Mouse (Mus musculus) kidney, embryonic 14.5 days (tissue): ENCODE measurements at regions not wholly inside any gene's neighbourhood (a gene's known extent, or its start where the extent isn't known, plus 50 kb on each side); places are given as distances from the start of the nearest gene placed in this dataset.

Experiments used
- ATAC-seq: fragments of 200-750 bp; cut with Nextera tagmentation; 2 replicates; pipeline ENCODE4 v1.8.0; 2017; ENCODE audit warnings: moderate number of reproducible peaks, mild to moderate bottlenecking, moderate TSS enrichment, moderate library complexity; ENCODE audit not compliant: low FRiP score, low TSS enrichment
- H3K27ac ChIP-seq: fragments of 300-500 bp; sonication (generic); 2 replicates; pipeline ENCODE4 v1.5.1; 2014; ENCODE audit warnings: low read depth, mild to moderate bottlenecking, low read length, moderate library complexity, mixed read lengths
- H3K27me3 ChIP-seq: fragments of 300-500 bp; sonication (generic); 2 replicates; pipeline ENCODE4 v1.6.1; 2014; ENCODE audit warnings: mild to moderate bottlenecking, low read length; ENCODE audit not compliant: control insufficient read depth, insufficient read depth
- H3K36me3 ChIP-seq: fragments of 300-500 bp; sonication (generic); 2 replicates; pipeline ENCODE4 v1.6.1; 2014; ENCODE audit warnings: low read length, mixed read lengths; ENCODE audit not compliant: control insufficient read depth, insufficient read depth
- H3K4me1 ChIP-seq: fragments of 300-500 bp; sonication (generic); 2 replicates; pipeline ENCODE4 v1.6.1; 2014; ENCODE audit warnings: low read length, mixed read lengths; ENCODE audit not compliant: control insufficient read depth, insufficient read depth
- H3K4me2 ChIP-seq: fragments of 300-500 bp; sonication (generic); replicated peaks from 2 replicates; pipeline ENCODE4 v1.6.1; 2014; ENCODE audit warnings: low read depth, mild to moderate bottlenecking, low read length
- H3K4me3 ChIP-seq: fragments of 300-500 bp; sonication (generic); 2 replicates; pipeline ENCODE4 v1.5.1; 2014; ENCODE audit warnings: mild to moderate bottlenecking, low read length
- H3K9ac ChIP-seq: fragments of 300-500 bp; sonication (generic); 2 replicates; pipeline ENCODE4 v1.6.1; 2014; ENCODE audit warnings: low read depth, mild to moderate bottlenecking, low read length, moderate library complexity
- H3K9me3 ChIP-seq: fragments of 300-500 bp; sonication (generic); 2 replicates; pipeline ENCODE4 v1.6.1; 2016; ENCODE audit warnings: low read length; ENCODE audit not compliant: control insufficient read depth
- WGBS: fragments of 180-500 bp; shearing (Covaris S2); extraction: QIAGEN DNeasy Blood & Tissue Kit; methylation state at CpG from one replicate; pipeline ENCODE4 v1.1.7; 2014; 5-methylcytosine and 5-hydroxymethylcytosine counted together

DNA sequence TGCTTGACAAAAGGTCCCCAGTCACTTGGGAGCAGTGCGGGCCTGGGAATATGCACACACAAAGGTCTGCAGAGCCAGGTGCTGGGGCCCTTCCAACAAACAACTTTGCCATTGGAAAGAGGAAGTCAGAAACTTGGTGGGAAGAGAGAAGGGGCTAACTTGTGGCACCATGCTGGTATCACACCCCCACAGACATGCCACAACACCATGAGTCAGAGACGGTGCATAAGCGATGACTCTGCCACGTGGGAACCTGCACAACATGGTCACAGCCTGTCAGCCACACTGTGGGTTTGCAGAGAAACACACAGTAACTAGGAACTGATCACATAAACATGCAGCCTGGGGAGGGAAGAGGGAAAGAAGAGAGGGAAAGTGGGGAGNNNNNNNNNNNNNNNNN, 201.1 kb upstream of the Mvb12b start:
- H3K9me3 ChIP-seq: no peaks in the 10 kb centered on the region
- H3K4me2 ChIP-seq: no peak overlapping the region
- no peak overlapping the region for H3K4me3 ChIP-seq
- WGBS: 69% methylated on average over 4 of the region's 4 CpGs
- H3K27ac ChIP-seq: no peak overlapping the region
- no peak for ATAC-seq
- no peaks in the 10 kb centered on the region for H3K27me3 ChIP-seq
- H3K36me3 ChIP-seq: no peaks in the 10 kb centered on the region
- no peak overlapping the region for H3K9ac ChIP-seq
- H3K4me1 ChIP-seq: no peaks in the 10 kb centered on the region

DNA sequence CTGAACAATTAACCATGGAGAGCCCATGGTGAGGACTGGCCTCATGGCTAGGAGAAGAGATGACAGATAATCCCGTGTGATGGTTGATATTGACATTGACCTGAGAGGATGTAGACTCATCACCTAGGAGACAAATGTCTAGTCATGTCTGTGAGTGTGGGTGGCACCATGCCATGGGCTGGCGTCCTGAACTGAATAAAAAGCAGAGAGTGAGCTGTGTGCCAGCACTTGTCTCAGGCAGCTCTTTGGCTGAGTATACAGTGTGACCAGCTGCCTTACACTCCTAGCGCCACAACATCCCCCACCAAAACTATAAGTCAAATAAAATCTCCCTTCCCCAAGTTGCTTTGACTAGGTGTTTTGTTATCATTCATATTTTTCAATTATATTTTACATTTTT, 198.4 kb upstream of the Mvb12b start:
- Histone ChIP-seq H3K4me3 (no peak overlapping the region), H3K9ac (no peak overlapping the region), H3K9me3 (no peaks in the 10 kb centered on the region), H3K27ac (no peak overlapping the region), H3K36me3 (no peaks in the 10 kb centered on the region), H3K4me2 (no peak overlapping the region), H3K27me3 (no peaks in the 10 kb centered on the region), H3K4me1 (no peaks in the 10 kb centered on the region)
- 75% methylated on average over 3 of the region's 3 CpGs for WGBS
- ATAC-seq: no peak

DNA sequence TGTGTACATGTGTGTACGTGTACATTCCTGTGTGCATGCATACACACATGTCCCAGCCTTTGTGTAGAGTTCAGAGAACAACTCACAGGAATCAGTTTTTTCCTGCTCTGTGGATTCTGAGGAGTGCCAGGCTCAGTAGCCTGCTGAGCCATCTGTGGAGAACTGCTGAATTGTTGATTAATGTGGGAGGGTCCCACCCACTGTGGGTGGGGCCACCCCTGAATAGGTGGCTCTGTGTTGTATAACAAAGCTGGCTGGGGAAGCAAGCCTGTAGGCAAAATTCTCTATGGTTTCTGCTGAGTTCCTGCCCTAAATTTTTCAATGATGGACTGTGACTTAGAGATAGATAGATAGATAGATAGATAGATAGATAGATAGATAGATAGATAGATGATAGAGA, 196.8 kb upstream of the Mvb12b start:
- ATAC-seq: no peak
- 89% methylated on average over 1 of the region's 1 CpGs for WGBS

GRCm38 (mm10) chr2:34082486-34082885, 194.7 kb upstream of the Mvb12b start:
- no peaks in the 10 kb centered on the region for H3K9me3 ChIP-seq
- no peak overlapping the region for H3K9ac ChIP-seq
- no peak overlapping the region for H3K4me3 ChIP-seq
- no peaks in the 10 kb centered on the region for H3K36me3 ChIP-seq
- 0 out of 2 replicates have a peak, but pooled peaks cover 13% of the 10 kb centered on the region for H3K4me1 ChIP-seq
- no peak overlapping the region for H3K4me2 ChIP-seq
- H3K27ac ChIP-seq: no peak overlapping the region
- no peak for ATAC-seq
- no peaks in the 10 kb centered on the region for H3K27me3 ChIP-seq
- 77% methylated on average over 7 of the region's 7 CpGs for WGBS

More for the DNA sequence above, 196.8 kb upstream of the Mvb12b start:
- Histone ChIP-seq H3K36me3 (no peaks in the 10 kb centered on the region), H3K4me1 (0 out of 2 replicates have a peak, but pooled peaks cover 3% of the 10 kb centered on the region), H3K4me2 (no peak overlapping the region), H3K4me3 (no peak overlapping the region), H3K27ac (no peak overlapping the region), H3K9me3 (no peaks in the 10 kb centered on the region), H3K9ac (no peak overlapping the region), H3K27me3 (no peaks in the 10 kb centered on the region)

DNA sequence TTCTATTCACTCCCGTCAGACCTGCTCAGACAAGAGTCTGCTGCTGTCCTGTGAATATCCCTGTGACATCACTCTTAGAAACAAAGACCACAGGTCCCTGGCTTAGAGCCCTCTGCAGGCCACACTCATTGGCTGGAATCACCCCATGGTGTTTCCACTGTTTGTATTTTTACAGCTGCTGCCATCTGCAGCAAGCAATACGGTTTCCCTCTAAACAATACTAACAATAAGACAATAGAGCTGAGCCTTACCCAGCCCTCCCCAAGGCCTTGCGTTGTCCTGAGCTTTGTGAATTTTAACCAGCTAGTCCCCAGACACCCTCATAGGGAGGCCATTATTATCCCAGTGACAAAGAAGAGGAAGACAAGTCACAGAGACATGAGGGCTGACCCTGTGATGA, 192.4 kb upstream of the Mvb12b start:
- H3K9ac ChIP-seq: no peak overlapping the region
- no peak overlapping the region for H3K4me3 ChIP-seq
- no peaks in the 10 kb centered on the region; the same call in 1 of the 2 replicates for H3K27me3 ChIP-seq
- H3K4me1 ChIP-seq: 0 out of 2 replicates have a peak, but pooled peaks cover 13% of the 10 kb centered on the region
- H3K27ac ChIP-seq: no peak overlapping the region
- no peaks in the 10 kb centered on the region for H3K36me3 ChIP-seq
- no peak for ATAC-seq
- 52% methylated on average over 3 of the region's 3 CpGs for WGBS
- no peaks in the 10 kb centered on the region for H3K9me3 ChIP-seq
- no peak overlapping the region for H3K4me2 ChIP-seq

DNA sequence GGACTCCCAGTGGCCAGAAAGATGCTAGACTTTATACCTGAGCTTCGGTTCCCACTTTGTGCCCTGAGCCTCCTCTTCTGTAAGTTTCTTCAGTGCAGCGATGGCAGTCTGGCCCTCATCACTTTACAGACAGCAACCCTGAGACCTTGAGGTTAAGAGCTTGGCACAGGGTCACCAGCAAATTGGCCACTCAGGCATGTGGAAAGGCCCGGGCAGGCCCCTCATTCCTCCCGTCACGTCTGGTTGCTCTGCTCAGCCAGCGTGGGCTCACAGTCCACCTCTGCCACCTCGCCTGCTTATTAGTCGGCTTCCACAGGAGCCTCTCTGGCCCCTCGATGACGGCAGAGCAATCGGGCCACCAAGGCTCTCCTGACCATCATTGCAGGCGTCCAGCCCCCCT, 191.5 kb upstream of the Mvb12b start:
- H3K9me3 ChIP-seq: no peaks in the 10 kb centered on the region
- WGBS: 41% methylated on average over 12 of the region's 12 CpGs
- no peak overlapping the region for H3K4me3 ChIP-seq
- no peak overlapping the region for H3K4me2 ChIP-seq
- 0 out of 2 replicates have a peak, but pooled peaks cover 13% of the 10 kb centered on the region for H3K4me1 ChIP-seq
- H3K36me3 ChIP-seq: no peaks in the 10 kb centered on the region
- H3K27me3 ChIP-seq: no peaks in the 10 kb centered on the region; the same call in 1 of the 2 replicates
- H3K9ac ChIP-seq: no peak overlapping the region
- H3K27ac ChIP-seq: no peak overlapping the region
- no peak for ATAC-seq

GRCm38 (mm10) chr2:34078875-34079262, 191.1 kb upstream of the Mvb12b start:
- H3K4me3 ChIP-seq: no peak overlapping the region
- no peaks in the 10 kb centered on the region for H3K36me3 ChIP-seq
- 0 out of 2 replicates have a peak, but pooled peaks cover 13% of the 10 kb centered on the region for H3K4me1 ChIP-seq
- H3K27ac ChIP-seq: no peak overlapping the region
- H3K27me3 ChIP-seq: no peaks in the 10 kb centered on the region; the same call in 1 of the 2 replicates
- no peak for ATAC-seq
- H3K9me3 ChIP-seq: no peaks in the 10 kb centered on the region
- WGBS: 84% methylated on average over 4 of the region's 4 CpGs
- no peak overlapping the region for H3K9ac ChIP-seq
- H3K4me2 ChIP-seq: no peak overlapping the region

- Histone ChIP-seq H3K9ac (no peak overlapping the region), H3K36me3 (no peaks in the 10 kb centered on the region), H3K4me2 (no peak overlapping the region), H3K27ac (no peak overlapping the region), H3K4me1 (0 out of 2 replicates have a peak, but pooled peaks cover 13% of the 10 kb centered on the region), H3K9me3 (no peaks in the 10 kb centered on the region), H3K27me3 (no peaks in the 10 kb centered on the region; the same call in 1 of the 2 replicates), H3K4me3 (no peak overlapping the region)
- ATAC-seq: no peak
- whole genome bisulfite sequencing: 71% methylated on average over 3 of the region's 3 CpGs
Observed at GRCm38 (mm10) chr2:34078248-34078874, 190.6 kb upstream of the Mvb12b start.

DNA sequence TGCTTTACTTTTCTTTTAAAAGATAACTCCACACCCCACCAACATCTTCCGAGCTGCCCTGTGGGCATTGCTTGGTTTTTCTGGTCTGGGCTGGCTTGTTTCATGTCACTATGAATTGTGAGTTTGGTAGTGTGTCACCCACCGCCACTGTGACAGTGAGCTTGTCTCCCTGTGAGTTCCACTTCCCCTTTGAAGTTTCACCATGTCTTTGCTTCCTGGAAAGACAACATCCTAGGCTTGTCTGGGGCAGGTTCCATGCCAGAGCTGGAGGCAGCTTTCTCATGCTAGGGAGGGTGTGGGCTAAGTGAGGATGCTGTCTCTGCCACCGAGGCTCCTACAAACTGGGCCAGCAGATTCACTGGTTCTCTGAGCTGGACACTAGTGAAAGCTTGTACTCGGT, 188.6 kb upstream of the Mvb12b start:
- H3K4me3 ChIP-seq: no peak overlapping the region
- no peaks in the 10 kb centered on the region for H3K9me3 ChIP-seq
- 0 out of 2 replicates have a peak, but pooled peaks cover 13% of the 10 kb centered on the region for H3K4me1 ChIP-seq
- no peak overlapping the region for H3K4me2 ChIP-seq
- no peak overlapping the region for H3K9ac ChIP-seq
- H3K27ac ChIP-seq: no peak overlapping the region
- H3K36me3 ChIP-seq: no peaks in the 10 kb centered on the region
- 63% methylated on average over 4 of the region's 4 CpGs for WGBS
- no peak for ATAC-seq
- H3K27me3 ChIP-seq: no peaks in the 10 kb centered on the region; the same call in 1 of the 2 replicates
